ENCODE assay signal across 8 mouse cellular contexts in the genomic region with DNA sequence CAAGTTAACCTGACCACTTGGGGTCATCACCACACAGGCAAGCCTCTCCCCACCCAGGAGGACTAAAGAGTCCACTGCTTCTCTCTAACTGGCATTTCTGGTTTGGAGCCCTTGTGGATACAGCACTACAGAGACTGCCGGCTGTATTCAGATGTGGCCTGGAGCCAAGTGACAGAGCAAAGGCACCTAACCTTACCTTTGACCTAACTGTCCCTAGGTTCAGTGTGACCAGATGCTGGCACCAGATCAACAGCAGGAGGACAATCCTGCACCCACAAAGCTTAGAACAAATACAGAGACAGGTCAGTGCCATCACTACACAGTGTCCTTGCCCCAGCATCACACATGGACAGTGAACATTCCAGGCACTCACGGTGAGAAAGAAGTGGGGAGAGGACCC. TPM values are rescaled to one million over a fixed set of nuclear protein-coding genes. Genes with fewer than 3 reads are reported as not detected.
DNase-seq lines count a peak whose midpoint lies in the region; ATAC-seq lines count a peak whose summit lies in the region.

No protein-coding gene starts in this region.

- no peak overlapping the region for H3K9ac ChIP-seq in heart, embryonic 15.5 days
- 0 out of 2 replicates have a peak overlapping the region, but pooled peaks have one; percentile 90 for H3K9ac ChIP-seq in embryonic facial prominence, embryonic 13.5 days
- H3K9ac ChIP-seq in liver, embryonic 15.5 days, result no peak overlapping the region

- H3K9me3 ChIP-seq in heart, embryonic 15.5 days (replicated peaks), result no peaks in the 10 kb centered on the region
- H3K9me3 ChIP-seq in embryonic facial prominence, embryonic 13.5 days, result no peaks in the 10 kb centered on the region
- no peaks in the 10 kb centered on the region for H3K9me3 ChIP-seq in liver, embryonic 15.5 days (replicated peaks)

- H3K4me1 ChIP-seq in heart, embryonic 15.5 days (replicated peaks), result peaks cover 31% of the 10 kb centered on the region
- peaks cover 37% of the 10 kb centered on the region for H3K4me1 ChIP-seq in embryonic facial prominence, embryonic 13.5 days
- H3K4me1 ChIP-seq in liver, embryonic 15.5 days (replicated peaks), result peaks cover 48% of the 10 kb centered on the region

- H3K36me3 ChIP-seq in heart, embryonic 15.5 days, result peaks cover 17% of the 10 kb centered on the region
- H3K36me3 ChIP-seq in embryonic facial prominence, embryonic 13.5 days, result peaks cover 22% of the 10 kb centered on the region
- H3K36me3 ChIP-seq in liver, embryonic 15.5 days (replicated peaks), result peaks cover 22% of the 10 kb centered on the region

- WGBS in heart, embryonic 15.5 days, result 43% methylated on average over 2 of the region's 2 CpGs
- 77% methylated on average over 2 of the region's 2 CpGs for WGBS in embryonic facial prominence, embryonic 13.5 days
- WGBS in liver, embryonic 15.5 days (ENCODE audit: insufficient replicate concordance), result 55% methylated on average over 2 of the region's 2 CpGs

- H3K27me3 ChIP-seq in heart, embryonic 15.5 days, result no peaks in the 10 kb centered on the region
- no peaks in the 10 kb centered on the region for H3K27me3 ChIP-seq in embryonic facial prominence, embryonic 13.5 days
- H3K27me3 ChIP-seq in liver, embryonic 15.5 days, result peaks cover 11% of the 10 kb centered on the region; the same call in 1 of the 2 replicates

- ATAC-seq in heart, embryonic 15.5 days (replicated peaks; ENCODE audit: insufficient number of reproducible peaks, insufficient read depth, low FRiP score, low read depth), result no peak
- ATAC-seq in embryonic facial prominence, embryonic 13.5 days (ENCODE audit: insufficient number of reproducible peaks, insufficient read depth, low FRiP score, low TSS enrichment, low read depth), result no peak
- ATAC-seq in liver, embryonic 15.5 days (ENCODE audit: insufficient read depth), result peak; percentile 11; the same call in 1 of the 2 replicates

- peak overlapping the region; percentile 99 for H3K4me3 ChIP-seq in heart, embryonic 15.5 days
- peak overlapping the region; percentile 89; the same call in 1 of the 2 replicates for H3K4me3 ChIP-seq in embryonic facial prominence, embryonic 13.5 days
- H3K4me3 ChIP-seq in liver, embryonic 15.5 days (replicated peaks), result no peak overlapping the region

- peak overlapping the region; percentile 93 for H3K4me2 ChIP-seq in heart, embryonic 15.5 days
- peak overlapping the region; percentile 74 for H3K4me2 ChIP-seq in embryonic facial prominence, embryonic 13.5 days
- H3K4me2 ChIP-seq in liver, embryonic 15.5 days, result peak overlapping the region; percentile 99

- no peak for DNase-seq in heart, adult 18-20 months
- peak; percentile 43 for DNase-seq in kidney, adult 18-20 months
- DNase-seq in cerebellum, postnatal 36 days, result no peak
- no peak for DNase-seq in urinary bladder, adult 18-20 months (ENCODE audit: low spot score in 2 of 2)
- no peak for DNase-seq in adrenal gland, postnatal 14 days

- no peak overlapping the region for H3K27ac ChIP-seq in heart, embryonic 15.5 days
- no peak overlapping the region for H3K27ac ChIP-seq in embryonic facial prominence, embryonic 13.5 days
- no peak overlapping the region for H3K27ac ChIP-seq in liver, embryonic 15.5 days (replicated peaks)

RNA-seq across cellular contexts. Expression of a gene that starts 2.5 kb away (rescaled TPM):
- polyA plus RNA-seq in heart, embryonic 15.5 days (2015; fragmentation: Nextera tagmentation; extraction: Ambion mirVana), result 160 and 205 TPM in 2 replicates
- total RNA-seq in heart, adult 18-20 months (2021), result 10 to 100 TPM; 34.0 to 35.4 TPM
- polyA plus RNA-seq in embryonic facial prominence, embryonic 13.5 days (2015; fragmentation: Nextera tagmentation; extraction: Ambion mirVana), result 225 and 237 TPM in 2 replicates
- 79.1 and 92.0 TPM in 2 replicates for polyA plus RNA-seq in liver, embryonic 15.5 days (2015; fragmentation: Nextera tagmentation; extraction: Ambion mirVana)
- total RNA-seq in adrenal gland, postnatal 14 days (2021), result 124 and 125 TPM in 2 replicates
